Mouse (Mus musculus) erythroblast, embryonic 14.5 days (primary cell): Measurements from ENCODE around the gene Rdh16f2.

Experiments
- GATA1 ChIP-seq: IDR thresholded peaks from 2 replicates; pipeline ENCODE4 v1.6.1; 2012; ENCODE audit warnings: low read length, inconsistent platforms, mixed read lengths
- TAL1 ChIP-seq: IDR thresholded peaks from 3 replicates; pipeline ENCODE4 v1.6.1; 2012; ENCODE audit warnings: low read length, inconsistent platforms, mixed read lengths

GRCm38 (mm10) chr10:127896705-127897104 is 30.4 kb downstream of the Rdh16f2 start:
- TF ChIP-seq GATA1 (no peak), TAL1 (no peak)
